Mouse (Mus musculus): ENCODE data around the gene Fads1.

- TF ChIP-seq CTCF (IDR thresholded peaks at IDR 0.05; ENCODE audit: low read depth, low read length) = no peak
- TF ChIP-seq GATA2 (IDR thresholded peaks at IDR 0.05; ENCODE audit: borderline replicate concordance, low read depth, low read length) = no peak
Measured at GRCm38 (mm10) chr19:10171846-10172245, 10.8 kb upstream of the Fads1 start.
